Mouse (Mus musculus) heart, postnatal 10 days (tissue): ENCODE results near the gene Gm28051. TPM values are rescaled to one million over a fixed set of nuclear protein-coding genes. Genes with fewer than 3 reads are reported as not detected.
A peak's percentile ranks its signal among the peaks of the same experiment; 100 is the strongest.

Experiments
- DNase-seq, 2 experiments: peaks; one replicate each; pipeline ENCODE4 v3.0.0; 2021
- intact Hi-C: fragments of 180-260 bp; cut with DNase I; formaldehyde crosslinking; loops from one replicate; pipeline ENCODE4 v1.15.1; 2025
- total RNA-seq, 2 experiments: library from RNA; stranded (reverse); gene quantifications; 2 replicates each; pipeline ENCODE4 v1.2.3; 2021

Gm28051 gene
- total RNA-seq, 2 experiments from 2014 or later: not detected

DNA sequence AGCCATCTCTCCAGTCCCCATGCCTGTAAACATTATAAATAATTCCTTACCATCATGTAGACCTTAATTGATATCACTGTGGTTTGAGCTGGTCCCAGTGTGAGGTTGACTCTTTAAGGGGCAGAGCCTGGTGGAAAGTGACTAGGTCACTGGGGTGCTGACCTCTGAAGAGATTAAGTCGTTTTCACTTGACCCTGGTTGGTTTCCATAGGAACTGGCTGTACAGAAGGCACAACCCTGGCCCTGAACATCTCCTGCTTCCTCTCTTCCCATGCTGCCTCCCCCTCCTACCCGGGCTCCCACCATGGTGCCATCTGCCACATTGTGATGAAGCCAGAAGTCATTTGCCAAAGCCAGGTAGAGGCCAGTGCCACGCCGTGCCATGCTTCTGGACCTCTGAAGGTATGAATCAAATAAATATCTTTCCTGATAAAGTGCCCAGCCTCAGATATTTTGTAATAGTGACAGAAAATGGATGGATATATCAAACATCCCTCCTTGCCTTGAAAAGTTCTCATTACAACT, 46.7 kb downstream of the Gm28051 start:
- intact Hi-C loops: no loop called here
- DNase-seq: no peak

DNA sequence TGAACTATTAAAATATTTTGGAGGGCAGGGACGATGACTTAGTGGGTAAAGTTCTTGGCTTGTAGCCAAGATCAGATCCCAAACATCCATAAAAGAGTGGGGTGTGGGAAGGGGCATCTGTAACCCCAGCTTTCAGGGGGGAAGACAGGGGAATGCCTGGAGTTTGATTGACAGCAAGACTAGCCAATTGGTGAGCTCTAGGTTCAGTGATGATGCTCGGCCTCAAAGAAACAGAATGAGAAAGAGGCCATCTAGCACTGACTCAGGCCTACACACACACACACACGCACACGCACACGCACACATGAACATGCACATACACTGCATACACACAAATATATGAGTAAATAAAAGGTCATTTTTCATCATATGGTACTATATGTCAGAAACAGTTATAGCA, 47.7 kb downstream of the Gm28051 start:
- DNase-seq: no peak
- intact Hi-C loops: loop anchor here (5.0 kb wide), 2 partner anchors 188 to 213 kb away; no protein-coding TSS in a partner anchor

DNA sequence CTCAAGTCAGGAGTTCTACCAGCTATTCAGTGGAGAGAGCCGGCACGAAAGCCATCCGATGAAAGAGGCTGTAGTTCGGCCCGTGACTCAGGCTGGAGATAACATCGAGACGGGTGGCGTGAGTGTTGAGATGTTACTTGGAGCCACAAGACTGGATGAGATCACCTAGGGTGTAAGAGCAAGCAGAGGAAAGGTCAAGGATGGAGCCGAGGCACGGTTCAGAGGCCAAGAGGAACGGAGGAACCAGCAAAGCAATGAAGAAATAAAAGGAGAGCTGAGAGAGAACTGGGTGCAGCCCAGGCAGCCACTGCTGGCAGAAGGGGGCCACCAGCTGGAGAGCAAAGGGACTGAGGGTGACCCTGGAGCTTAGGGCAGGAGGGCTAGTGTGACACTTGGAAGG, 49.3 kb downstream of the Gm28051 start:
- intact Hi-C loops: loop anchor here (1.0 to 5.0 kb wide), 3 partner anchors 129 to 211 kb away; no protein-coding TSS in a partner anchor
- peak; percentile 55 to 58 for DNase-seq

DNA sequence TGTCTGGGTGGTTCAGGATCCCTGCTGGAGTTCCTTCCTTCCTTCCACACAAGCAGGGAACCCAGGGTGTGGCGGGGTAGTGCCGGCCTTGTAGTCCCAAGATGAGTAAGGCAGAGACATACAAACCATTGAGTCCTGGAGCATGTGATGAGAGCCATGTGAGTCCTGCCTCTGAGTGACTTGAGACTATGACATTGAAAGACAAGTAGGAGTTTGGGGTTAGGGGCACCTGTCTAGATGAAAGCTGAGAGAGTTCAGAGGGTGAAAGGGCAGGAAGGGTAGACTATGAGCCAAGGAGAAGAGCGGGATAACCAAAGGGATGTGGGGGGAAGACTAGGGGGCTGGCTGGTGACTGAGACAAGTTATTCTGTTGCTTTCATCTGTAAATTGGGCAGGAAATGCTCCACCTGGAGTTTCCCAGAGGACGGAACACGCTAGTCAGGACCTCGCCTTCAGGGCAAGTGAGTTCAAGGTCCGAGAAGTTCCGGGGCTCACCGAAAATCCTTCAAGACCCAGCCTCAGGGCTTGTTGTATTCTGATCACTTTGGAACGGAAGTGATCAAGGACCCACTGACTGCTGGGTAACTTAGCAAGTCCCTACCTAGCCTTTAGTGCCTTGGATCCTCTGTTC, 50.6 kb downstream of the Gm28051 start:
- DNase-seq: no peak
- intact Hi-C loops: loop anchor here (5.0 kb wide), 2 partner anchors 185 to 210 kb away; no protein-coding TSS in a partner anchor

DNA sequence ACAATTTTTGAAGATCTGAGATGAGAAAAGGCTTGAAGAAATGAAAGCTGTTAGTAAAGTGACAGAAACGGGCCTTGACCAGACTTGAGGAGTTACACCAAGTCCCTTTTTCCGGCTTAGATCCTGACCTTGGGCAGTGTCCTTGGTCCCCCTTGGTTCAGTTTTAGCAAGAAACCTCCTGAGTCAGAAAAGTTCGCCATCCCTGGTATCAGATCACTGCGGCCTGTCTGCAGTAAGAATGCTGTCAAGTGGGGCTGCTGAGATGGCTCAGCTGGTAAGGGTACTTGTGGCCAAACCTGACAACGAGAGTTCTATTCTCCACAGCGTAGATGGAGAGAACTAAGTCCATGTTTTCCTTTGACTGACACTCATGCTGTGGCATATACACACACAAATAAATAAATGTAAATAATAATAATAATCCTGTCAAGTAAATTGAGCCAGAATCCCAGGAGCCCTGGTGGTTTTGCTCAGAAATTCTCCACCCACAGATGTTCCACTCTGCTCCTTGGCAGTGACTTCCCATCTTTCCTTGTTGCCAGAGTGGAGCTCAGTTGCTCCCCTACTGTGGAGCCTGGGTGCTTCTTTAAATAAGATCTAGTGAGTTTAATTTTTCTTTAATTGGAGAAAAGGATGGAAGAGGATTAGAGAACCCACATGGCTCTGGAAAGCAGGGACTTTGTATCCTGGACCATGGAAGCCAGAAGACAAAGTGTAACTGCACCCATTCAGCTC, 51.5 kb downstream of the Gm28051 start:
- intact Hi-C loops: loop anchor here (1.0 to 5.0 kb wide), 3 partner anchors 27 to 209 kb away; no protein-coding TSS in a partner anchor
- DNase-seq: no peak

DNA sequence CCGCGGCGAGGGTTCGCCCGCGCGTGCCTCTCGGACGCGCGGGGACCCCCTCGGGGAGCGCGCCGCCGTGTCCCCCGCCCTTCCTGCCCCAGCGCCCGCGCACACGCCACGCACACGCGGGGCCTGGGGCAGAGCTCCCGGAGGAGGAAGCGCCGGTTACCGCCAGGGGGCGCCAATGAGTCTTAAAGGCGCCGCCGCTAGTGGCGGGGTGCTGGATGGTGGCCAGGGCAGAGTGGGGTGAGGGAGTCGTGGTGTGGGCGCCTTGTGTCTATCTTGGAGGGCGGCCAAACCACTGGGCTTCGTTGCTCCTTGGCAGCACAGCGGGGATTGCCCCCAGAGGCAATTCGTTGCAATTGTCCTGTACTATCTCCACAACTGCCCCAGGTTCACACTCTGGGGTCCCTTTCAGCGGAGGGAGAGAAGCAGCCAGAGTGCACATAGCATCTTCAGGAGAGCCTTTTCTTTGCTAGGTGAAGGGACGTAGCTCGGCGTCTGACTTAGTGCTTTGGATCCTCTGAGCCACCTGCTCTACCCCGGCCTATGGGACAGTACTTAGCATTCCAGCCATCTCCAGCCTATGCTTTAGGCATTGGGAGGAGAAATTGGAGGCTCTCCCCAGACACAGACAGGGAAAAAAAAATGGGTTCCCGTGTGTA, 52.2 kb downstream of the Gm28051 start:
- peak; percentile 83 to 91 for DNase-seq
- intact Hi-C loops: loop anchor here (1.0 to 5.0 kb wide), 3 partner anchors 28 to 208 kb away; no protein-coding TSS in a partner anchor

DNA sequence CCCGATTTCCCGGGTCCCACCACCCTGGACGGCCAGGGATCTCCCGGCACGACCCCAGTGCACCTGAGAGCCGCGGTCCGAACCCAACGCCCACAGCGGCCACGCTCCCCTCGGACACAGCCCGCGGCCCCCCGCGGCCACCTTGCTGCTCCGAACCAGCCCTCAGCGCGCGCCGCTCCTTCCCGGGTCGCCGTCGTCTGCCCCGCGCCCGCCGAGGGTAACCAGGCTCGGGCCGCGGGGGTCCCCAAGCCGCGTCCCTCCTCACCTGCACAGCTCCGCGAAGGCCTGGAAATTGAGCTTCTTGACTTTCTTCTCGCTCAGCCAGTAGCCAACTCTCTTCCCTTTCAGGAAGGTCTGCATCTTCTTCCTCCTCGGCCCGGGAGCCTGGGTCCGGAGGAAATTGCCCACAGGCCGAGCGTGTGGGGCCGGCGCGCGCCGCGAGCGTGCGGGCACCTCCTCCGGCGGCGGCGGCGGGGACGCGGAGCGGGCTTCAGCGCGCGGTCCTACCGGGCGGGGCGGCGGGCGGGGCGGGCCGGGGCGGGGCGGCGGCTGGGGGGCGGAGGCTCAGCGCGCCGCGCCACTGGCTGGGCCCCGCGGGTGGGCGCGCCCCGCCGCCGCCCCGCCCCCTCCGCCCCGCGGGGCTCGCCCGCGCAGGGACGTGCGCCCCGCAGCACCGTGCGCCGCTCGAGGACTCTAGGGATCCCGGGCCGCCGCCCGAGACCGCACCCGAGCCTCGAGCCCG, 52.9 kb downstream of the Gm28051 start, which contains the start of gene Itpk1:
Gene Itpk1 (minus strand): TSS at position 474 of the 742 bp plus-strand sequence.
- intact Hi-C loops: loop anchor here (1.0 to 5.0 kb wide), 3 partner anchors 29 to 207 kb away; no protein-coding TSS in a partner anchor
- peak; percentile 56 for DNase-seq

DNA sequence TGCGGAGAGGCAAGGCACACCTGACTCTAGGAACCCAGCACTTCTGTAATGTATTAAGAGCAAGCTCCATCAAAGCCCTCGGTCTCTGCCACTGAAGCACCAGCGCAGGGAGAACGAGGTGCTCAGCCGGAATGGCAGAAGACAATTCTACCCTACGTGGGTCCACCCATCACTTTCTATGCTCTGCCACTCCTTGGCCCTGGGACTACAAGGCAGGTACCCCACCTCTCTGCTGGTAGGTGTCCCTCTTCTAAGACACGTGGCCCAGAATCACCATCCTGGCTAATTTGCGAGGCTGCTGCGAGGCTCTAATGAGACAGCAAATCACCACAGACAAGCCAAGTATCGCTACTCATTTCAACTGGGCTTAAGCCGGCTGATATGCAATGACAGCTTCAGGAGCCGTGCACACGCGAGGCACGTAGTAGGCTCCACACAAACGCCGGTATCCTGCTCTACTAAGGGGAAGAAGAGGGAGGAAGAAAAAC, 53.6 kb downstream of the Gm28051 start:
- intact Hi-C loops: no loop called here
- DNase-seq: no peak

DNA sequence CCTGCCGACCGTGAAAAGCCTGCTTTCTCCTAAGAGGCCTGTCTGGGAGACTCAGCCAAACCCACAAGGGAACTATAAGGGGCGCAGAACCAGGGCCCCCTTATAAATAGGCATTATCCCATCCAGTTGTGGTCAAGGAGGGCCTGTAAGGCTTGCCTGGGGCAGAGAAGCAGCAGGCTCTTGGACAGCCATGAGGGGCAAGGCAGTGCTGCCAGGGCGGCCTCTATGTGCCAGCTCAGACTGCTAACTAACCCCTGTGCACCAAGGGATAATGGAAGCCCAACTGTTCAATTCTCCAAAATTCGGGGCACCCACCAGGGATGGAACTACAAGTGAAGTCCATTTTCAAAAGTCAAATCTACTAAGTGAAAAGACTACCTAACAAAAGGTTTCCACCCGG, 54.1 kb downstream of the Gm28051 start:
- no peak for DNase-seq
- intact Hi-C loops: no loop called here

DNA sequence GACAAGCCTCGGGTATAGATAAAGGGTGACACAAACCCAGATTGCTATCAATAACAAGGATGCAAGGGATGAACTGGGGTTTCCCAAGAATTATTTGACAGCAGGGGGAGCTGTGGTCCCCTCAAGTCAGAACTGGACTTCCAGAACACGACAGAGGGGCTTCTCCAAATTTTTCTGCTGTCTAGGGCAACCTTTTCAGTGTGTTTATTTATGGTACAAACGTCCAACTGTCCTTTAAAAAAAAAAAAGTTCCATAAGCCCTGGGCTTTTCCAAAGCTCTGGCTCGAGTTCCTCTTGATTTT, 54.5 kb downstream of the Gm28051 start:
- intact Hi-C loops: no loop called here
- DNase-seq: peak in 1 of 2 experiments; percentile 53

DNA sequence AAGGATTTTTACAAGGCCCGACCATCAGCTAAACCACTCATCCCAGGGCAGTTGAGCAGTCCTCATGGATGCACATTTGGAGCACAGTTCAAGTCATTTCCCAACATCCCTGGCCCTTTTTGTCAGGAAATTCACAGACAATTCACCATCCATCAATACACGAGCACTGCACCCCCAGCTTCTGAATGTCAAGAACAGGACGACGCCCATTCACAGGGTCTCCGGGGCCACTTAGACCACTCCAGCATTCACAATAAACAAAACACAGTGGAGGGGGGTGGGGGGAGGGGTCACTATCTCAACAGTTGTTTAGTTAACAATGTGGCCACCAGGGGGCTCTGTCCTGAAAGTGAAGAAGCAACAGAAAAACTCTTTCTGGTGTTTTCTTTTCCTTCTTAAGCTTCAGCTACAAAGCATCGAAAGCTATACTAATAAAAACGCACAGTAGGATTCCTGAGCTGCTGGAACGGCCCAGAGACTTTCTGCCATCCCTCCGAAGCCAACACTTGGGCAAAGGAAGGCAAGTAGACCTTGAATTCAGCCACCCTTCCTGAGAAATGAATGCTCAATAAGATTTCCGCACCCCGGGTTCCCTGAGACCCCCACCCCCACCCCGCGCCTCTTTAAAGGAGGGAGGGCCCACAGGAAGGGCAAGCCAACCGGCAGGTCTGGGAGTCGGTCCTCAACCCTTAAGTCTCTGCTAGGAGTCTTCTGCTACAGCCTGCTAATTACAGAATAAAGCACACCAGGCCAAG, 55.0 kb downstream of the Gm28051 start:
- DNase-seq: peak; percentile 82 to 92
- intact Hi-C loops: no loop called here

DNA sequence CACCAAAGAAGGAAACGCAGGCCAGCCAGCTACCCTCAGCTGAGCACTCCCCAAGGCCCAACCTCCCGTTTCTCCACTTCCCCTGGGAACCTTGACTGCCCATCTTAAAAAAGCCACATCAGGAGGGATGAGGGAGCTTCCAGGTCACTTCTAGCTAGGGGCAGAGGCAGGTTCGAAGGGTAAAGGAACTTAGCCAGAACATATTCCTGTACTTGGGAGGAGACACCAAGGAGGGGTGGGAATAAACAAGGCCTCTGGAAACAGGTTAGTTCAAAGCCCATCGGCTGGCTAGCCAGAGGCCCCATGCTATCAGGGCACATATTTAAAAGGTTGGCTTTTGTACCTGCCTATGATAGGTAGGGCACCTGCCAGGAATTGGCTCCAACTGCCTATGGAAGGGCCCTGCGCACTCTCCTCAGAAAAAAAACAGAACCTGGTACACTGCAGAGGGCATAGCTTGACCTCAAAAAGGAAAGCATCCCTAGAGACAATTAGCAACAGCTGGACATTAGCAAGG, 55.8 kb downstream of the Gm28051 start:
- DNase-seq: no peak
- intact Hi-C loops: no loop called here

DNA sequence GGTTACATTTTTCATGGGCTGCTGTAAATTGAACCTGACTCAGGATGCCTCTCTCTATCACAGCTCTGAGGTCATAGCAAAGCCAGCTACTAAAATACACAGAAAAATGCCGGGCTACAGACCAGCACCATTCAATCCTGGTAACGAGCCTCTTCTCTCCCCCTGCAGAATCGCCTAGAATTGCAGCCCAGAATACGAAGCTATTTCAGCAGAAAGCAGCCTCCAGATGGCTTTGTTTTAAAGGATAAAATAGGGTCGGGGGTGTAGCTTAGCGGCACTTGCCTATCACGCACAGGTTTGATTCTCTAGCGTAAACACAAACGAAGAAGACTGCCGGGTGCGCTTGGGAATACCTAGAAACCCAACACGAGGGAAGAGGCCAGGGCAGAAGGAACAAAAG, 57.1 kb downstream of the Gm28051 start:
- intact Hi-C loops: no loop called here
- no peak for DNase-seq

DNA sequence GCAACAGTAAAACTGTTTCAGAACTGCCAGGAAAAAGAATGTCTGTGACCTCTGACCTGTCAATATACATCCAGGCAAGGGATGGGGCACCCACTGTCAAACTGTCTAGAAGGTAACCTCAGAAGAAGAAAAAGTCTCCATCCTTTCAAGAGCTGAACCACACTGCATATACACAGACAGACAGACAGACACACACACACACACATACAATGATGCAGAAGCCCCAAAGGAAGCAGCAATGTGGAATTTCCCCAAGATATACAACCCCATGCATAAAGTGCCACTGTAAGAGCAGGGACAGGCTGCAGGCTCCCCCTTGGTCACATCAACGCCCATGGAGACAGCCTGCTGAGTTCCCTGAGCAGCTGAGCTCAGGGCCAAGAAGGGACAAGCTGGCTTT, 58.4 kb downstream of the Gm28051 start:
- no peak for DNase-seq

DNA sequence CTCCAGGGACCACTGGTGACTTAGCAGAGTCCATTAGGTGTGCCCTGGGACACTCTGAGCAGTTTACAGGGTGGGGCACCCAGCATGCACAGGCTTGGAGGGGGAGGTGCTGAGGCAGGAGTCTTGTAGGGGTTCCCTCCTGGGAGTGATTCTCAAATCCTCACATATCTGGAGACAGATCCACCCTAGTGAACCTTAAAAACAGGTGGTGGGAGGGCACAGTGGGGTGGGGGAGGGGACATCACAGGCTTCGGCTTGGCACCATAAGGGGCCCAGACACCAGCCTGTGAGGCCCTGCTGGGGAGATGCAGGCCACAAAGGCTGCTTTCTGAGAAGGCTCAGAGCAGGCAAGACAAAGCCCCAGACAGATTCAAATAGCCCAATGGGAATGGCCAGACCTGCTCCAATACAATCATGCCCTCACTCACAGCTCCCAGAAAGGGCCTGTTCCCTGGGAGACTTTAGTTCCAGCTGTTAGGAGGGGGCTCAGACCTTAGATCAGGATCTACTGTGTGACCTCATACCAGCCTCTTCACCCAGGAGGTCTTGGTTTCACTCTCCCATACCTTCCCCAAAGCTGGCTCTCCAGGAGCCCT, 59.4 kb downstream of the Gm28051 start:
- DNase-seq: no peak
- intact Hi-C loops: no loop called here

More for the DNA sequence above, 58.4 kb downstream of the Gm28051 start:
- intact Hi-C loops: no loop called here

DNA sequence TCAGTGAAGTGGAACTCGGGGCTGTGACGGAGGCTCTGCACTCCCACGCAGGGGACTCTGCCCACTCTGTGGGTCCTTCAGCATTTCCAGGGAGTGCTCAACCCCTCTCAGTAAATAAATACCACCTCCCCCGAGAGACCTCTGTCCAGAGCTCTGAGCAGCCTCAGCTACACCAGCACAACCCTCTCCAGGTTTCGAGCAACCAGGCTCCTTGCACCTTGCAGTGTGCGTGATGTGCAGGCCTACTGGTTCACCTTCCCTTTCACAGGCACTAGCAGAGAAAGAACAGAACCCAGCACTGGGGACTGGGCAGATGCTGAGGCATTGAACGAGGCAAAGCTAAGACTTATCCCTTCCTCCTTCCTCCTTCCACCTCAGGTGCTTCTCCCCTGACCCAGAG, 60.2 kb downstream of the Gm28051 start:
- no peak for DNase-seq
- intact Hi-C loops: no loop called here

DNA sequence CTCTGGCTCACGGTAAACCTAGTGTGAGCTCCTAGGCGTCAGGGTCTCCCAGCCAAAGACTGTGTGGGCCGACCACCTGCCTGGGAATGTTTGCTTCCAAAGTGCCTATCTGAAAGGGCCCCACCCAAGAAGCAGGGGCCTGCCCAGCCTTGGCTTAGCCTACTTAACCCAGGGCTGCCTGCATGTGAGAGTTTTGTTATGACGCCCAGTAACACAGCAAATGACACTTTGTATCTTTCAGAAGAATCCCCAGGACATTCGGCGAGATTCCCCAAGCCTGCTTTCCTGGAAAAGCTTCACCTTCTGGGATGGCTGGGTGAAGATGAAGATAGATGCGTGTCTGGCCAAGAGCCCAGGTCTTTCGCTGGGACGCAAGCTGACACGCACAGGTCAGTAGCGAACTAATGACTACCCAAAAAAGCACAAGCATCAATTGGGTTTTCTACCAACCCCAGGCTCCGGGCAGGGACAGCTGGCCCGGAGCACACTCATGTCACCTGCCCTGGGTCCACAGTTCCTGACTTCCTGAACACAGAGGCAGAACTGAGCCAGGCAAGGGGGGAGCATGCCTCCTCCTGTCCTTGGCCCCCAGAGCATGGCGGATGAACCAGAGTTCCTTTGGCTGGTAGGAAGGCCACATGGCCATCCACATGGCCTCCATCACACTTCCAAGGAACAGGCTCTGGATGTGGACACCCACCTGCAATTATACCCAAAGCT, 60.8 kb downstream of the Gm28051 start:
- DNase-seq: no peak
- intact Hi-C loops: no loop called here
